Mouse (Mus musculus): ENCODE measurements around the gene Gm7145.
"Not testable (repeated sequence)": the region's sequence is repeated elsewhere in the genome, so short reads cannot be mapped to it uniquely, and the experiment has no call there.

Gene Gm7145

DNA sequence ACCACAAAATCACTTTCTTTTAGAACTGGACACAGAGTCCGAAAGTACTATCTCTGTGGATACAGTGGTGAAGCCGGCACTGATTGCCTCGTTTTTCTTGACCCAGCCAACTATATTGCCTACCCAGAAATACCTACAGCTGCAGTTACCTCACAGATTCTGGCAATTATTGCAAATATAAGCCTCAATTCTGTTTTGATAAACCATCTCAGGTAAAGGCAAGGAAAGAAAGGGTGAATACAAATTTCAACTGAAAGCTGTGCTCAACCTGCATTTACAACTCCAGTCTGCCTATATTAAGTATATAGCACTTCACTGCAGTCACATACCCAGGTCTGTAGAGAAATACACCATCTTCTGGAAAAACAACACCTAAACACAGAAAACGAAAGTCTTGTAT, at the start of gene Gm7145:
TSS of gene Gm7145 (plus strand) at position 301 of the 400 bp plus-strand sequence.
- no peak for DNase-seq (ENCODE audit: low spot score in 2 of 2)

DNA sequence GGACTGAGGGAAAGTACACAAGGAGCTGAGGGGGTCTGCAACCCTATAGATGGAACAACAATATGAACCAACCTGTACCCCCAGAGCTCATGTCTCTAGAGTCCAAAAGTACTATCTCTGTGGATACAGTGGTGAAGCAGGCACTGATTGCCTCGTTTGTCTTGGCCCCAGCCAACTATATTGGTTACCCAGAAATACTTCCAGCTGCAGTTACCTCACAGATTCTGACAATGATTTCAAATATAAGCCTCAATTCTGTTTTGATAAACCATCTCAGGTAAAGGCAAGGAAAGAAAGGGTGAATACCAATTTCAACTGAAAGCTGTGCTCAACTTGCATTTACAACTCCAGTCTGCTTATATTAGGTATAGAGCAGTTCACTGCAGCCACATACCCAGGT, 38.0 kb upstream of the Gm7145 start, which contains the start of gene Gm28168:
TSS of gene Gm28168 (plus strand) at position 301 of the 400 bp plus-strand sequence.
- DNase-seq (ENCODE audit: low spot score in 2 of 2), result not testable (repeated sequence)

DNA sequence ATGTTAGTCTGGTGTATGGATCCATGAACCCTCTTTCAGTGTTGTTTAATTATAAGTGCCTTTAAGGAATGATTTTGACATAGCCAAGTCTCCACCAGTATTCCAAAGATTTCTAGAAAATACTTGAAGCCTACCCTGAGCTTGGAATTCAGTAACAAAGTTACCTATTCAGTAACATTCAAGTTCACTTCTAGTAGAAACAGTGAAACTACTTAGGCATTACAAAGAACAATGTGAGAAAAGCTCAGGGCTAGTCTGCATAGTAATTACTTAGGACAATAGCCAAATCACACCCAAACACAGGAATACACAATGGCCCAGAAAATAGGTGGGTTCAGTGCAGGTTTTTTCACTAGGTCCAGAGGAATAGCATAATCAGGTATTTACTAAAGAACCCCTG, 38.1 kb downstream of the Gm7145 start:
- not testable (repeated sequence) for DNase-seq (ENCODE audit: low spot score in 2 of 2)

DNA sequence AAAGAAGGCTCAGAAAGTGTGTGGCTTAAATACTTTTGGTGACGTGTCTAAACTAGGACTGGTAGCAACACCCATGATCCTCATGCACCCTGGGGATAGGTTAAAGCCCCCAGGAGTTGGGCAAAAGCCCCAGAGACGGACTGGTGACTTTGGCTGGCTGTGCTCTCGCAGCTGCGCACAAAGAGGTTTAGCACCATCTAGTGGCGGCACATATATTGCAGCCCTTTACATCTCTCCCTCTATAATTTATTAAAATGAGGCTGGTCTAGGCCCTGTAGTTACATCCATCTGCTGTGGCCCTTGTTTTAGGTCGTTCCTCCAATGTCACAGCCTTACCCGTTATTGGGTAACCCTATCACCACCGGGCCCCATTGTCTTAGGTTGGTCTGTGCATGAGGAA, 47.0 kb downstream of the Gm7145 start:
- DNase-seq (ENCODE audit: low spot score in 2 of 2), result peak in 1 of 2 experiments; percentile 21

All from left cerebral cortex, adult 9 months (tissue).